Mouse (Mus musculus) CH12.LX (cell line): Measurements from ENCODE around the gene Slc47a2. TPM values are rescaled to one million over a fixed set of nuclear protein-coding genes. Genes with fewer than 3 reads are reported as not detected.

Source experiments
- DNase-seq: peaks from one replicate; pipeline ENCODE4 v3.0.0-alpha.2; 2013; ENCODE audit errors: extremely low read depth
- H3K27ac ChIP-seq: 2 replicates; pipeline ENCODE4 v1.5.1; 2012; ENCODE audit warnings: low read depth, mild to moderate bottlenecking, control low read depth, moderate library complexity; ENCODE audit not compliant: insufficient read depth
- H3K27me3 ChIP-seq: replicated peaks from 2 replicates; pipeline ENCODE3; 2012; ENCODE audit warnings: inconsistent platforms
- H3K36me3 ChIP-seq, 2 experiments: replicated peaks in 1 of 2; 2 replicates each; pipeline versions ENCODE3 to v1.6.1; 2012; ENCODE audit warnings: inconsistent platforms in 1 of 2, low read length in 1 of 2, mild to moderate bottlenecking in 1 of 2, mixed read lengths in 1 of 2, moderate library complexity in 1 of 2; ENCODE audit not compliant: control insufficient read depth in 1 of 2, insufficient read depth in 1 of 2
- H3K4me1 ChIP-seq, 2 experiments: 2 replicates each; pipeline ENCODE4 v1.6.1; 2012; ENCODE audit warnings: inconsistent platforms in 1 of 2, moderate library complexity in 1 of 2; ENCODE audit not compliant: insufficient read depth in 2 of 2, control insufficient read depth in 1 of 2
- H3K4me2 ChIP-seq: 2 replicates; pipeline ENCODE4 v1.6.1; 2012; ENCODE audit warnings: low read depth, mild to moderate bottlenecking, control low read depth; ENCODE audit not compliant: poor library complexity, insufficient read depth, severe bottlenecking
- H3K4me3 ChIP-seq, 3 experiments: fragments of 150-350 bp in 1 of 3; sonication (generic) in 1 of 3; replicated peaks in 1 of 3; 2 replicates each; pipeline versions ENCODE3 to v1.5.1; 2011 to 2012; ENCODE audit warnings: low read depth in 2 of 3, low read length in 2 of 3, mild to moderate bottlenecking in 2 of 3, moderate library complexity in 2 of 3, control low read depth in 1 of 3, improper control_type of control experiment in 1 of 3, inconsistent platforms in 1 of 3, mixed read lengths in 1 of 3; ENCODE audit not compliant: poor library complexity in 1 of 3
- H3K79me2 ChIP-seq: replicated peaks from 2 replicates; pipeline ENCODE4 v1.6.1; 2012; ENCODE audit warnings: mild to moderate bottlenecking, moderate library complexity; ENCODE audit not compliant: control insufficient read depth, poor library complexity, insufficient read depth, severe bottlenecking; ENCODE audit errors: extremely low read depth
- H3K9ac ChIP-seq: 2 replicates; pipeline ENCODE4 v1.6.1; 2012; ENCODE audit warnings: low read depth, mild to moderate bottlenecking, control low read depth, moderate library complexity; ENCODE audit not compliant: insufficient read depth
- H3K9me3 ChIP-seq: replicated peaks from 2 replicates; pipeline ENCODE3; 2012; ENCODE audit warnings: low read length, inconsistent platforms, mixed read lengths
- BHLHE40 ChIP-seq: IDR thresholded peaks from 2 replicates; pipeline ENCODE4 v1.6.1; 2011; ENCODE audit warnings: mild to moderate bottlenecking, low read depth, low read length, improper control_type of control experiment
- CTCF ChIP-seq, 2 experiments: IDR thresholded peaks in 1 of 2; conservative IDR thresholded peaks in 1 of 2; 2 replicates each; pipeline ENCODE4 v1.5.1; 2011 to 2012; ENCODE audit warnings: low read depth in 2 of 2, low read length in 2 of 2, improper control_type of control experiment in 1 of 2, inconsistent platforms in 1 of 2, mild to moderate bottlenecking in 1 of 2, moderate library complexity in 1 of 2
- ELF1 ChIP-seq: IDR thresholded peaks from 2 replicates; pipeline ENCODE4 v1.6.1; 2014; ENCODE audit warnings: low read depth, mild to moderate bottlenecking, inconsistent platforms, low read length, improper control_type of control experiment
- ETS1 ChIP-seq: conservative IDR thresholded peaks from 2 replicates; pipeline ENCODE4 v1.6.1; 2012; ENCODE audit warnings: low read depth, mild to moderate bottlenecking, inconsistent platforms, low read length, improper control_type of control experiment, moderate library complexity
- JUND ChIP-seq: conservative IDR thresholded peaks from 2 replicates; pipeline ENCODE4 v1.6.1; 2011; ENCODE audit warnings: low read depth, low read length, improper control_type of control experiment
- MAX ChIP-seq: IDR thresholded peaks from 2 replicates; pipeline ENCODE4 v1.6.1; 2011; ENCODE audit warnings: low read length, improper control_type of control experiment
- MEF2A ChIP-seq: IDR thresholded peaks from 2 replicates; pipeline ENCODE4 v1.6.1; 2014; ENCODE audit warnings: low read depth, mild to moderate bottlenecking, inconsistent platforms, low read length, improper control_type of control experiment, borderline replicate concordance
- MXI1 ChIP-seq: IDR thresholded peaks from 2 replicates; pipeline ENCODE4 v1.6.1; 2011; ENCODE audit warnings: mild to moderate bottlenecking, low read depth, low read length, improper control_type of control experiment
- MYC ChIP-seq: IDR thresholded peaks from 2 replicates; pipeline ENCODE4 v1.6.1; 2011; ENCODE audit warnings: low read depth, mild to moderate bottlenecking, improper control_type of control experiment, low read length
- NELFE ChIP-seq: IDR thresholded peaks from 2 replicates; pipeline ENCODE4 v1.6.1; 2011; ENCODE audit warnings: low read depth, low read length, improper control_type of control experiment
- NRF1 ChIP-seq: IDR thresholded peaks from 2 replicates; pipeline ENCODE4 v1.6.1; 2014; ENCODE audit warnings: low read depth, mild to moderate bottlenecking, inconsistent platforms, low read length, improper control_type of control experiment, moderate library complexity
- POLR2AphosphoS2 ChIP-seq: IDR thresholded peaks from 2 replicates; pipeline ENCODE4 v1.6.1; 2011; ENCODE audit warnings: low read depth, low read length, improper control_type of control experiment
- RAD21 ChIP-seq: IDR thresholded peaks from 2 replicates; pipeline ENCODE4 v1.6.1; 2011; ENCODE audit warnings: low read depth, mild to moderate bottlenecking, low read length, improper control_type of control experiment, moderate library complexity
- RCOR1 ChIP-seq: conservative IDR thresholded peaks from 2 replicates; pipeline ENCODE4 v1.6.1; 2012; ENCODE audit warnings: low read depth, mild to moderate bottlenecking, inconsistent platforms, low read length, improper control_type of control experiment
- SIN3A ChIP-seq: IDR thresholded peaks from 2 replicates; pipeline ENCODE4 v1.6.1; 2012; ENCODE audit warnings: low read length, improper control_type of control experiment, inconsistent platforms
- SMC3 ChIP-seq: IDR thresholded peaks from 2 replicates; pipeline ENCODE4 v1.6.1; 2011; ENCODE audit warnings: low read depth, low read length, improper control_type of control experiment
- TBP ChIP-seq: conservative IDR thresholded peaks from 2 replicates; pipeline ENCODE4 v1.6.1; 2011; ENCODE audit warnings: low read depth, low read length, improper control_type of control experiment
- TCF12 ChIP-seq: IDR thresholded peaks from 2 replicates; pipeline ENCODE4 v1.6.1; 2014; ENCODE audit warnings: low read depth, mild to moderate bottlenecking, inconsistent platforms, low read length, improper control_type of control experiment
- UBTF ChIP-seq: IDR thresholded peaks from 2 replicates; pipeline ENCODE4 v1.6.1; 2012; ENCODE audit warnings: low read depth, mild to moderate bottlenecking, inconsistent platforms, low read length, improper control_type of control experiment, moderate library complexity
- USF1 ChIP-seq: IDR thresholded peaks from 2 replicates; pipeline ENCODE4 v1.6.1; 2014; ENCODE audit warnings: low read depth, mild to moderate bottlenecking, inconsistent platforms, low read length, improper control_type of control experiment
- ZKSCAN1 ChIP-seq: IDR thresholded peaks from 2 replicates; pipeline ENCODE4 v1.6.1; 2012; ENCODE audit warnings: low read depth, inconsistent platforms, low read length, improper control_type of control experiment, borderline replicate concordance
- ZNF384 ChIP-seq: IDR thresholded peaks from 2 replicates; pipeline ENCODE4 v1.6.1; 2012; ENCODE audit warnings: low read depth, low read length, improper control_type of control experiment, inconsistent platforms
- dilution Hi-C: fragments of 300-500 bp; cut with MboI; formaldehyde crosslinking; loops from 2 replicates; pipeline ENCODE4 v1.14.3; 2020; ENCODE audit warnings: low sequenced_read_pairs; ENCODE audit not compliant: extremely low pct_unique_long_range_greater_than_20kb, extremely low pct_ligation_motif_present
- in situ Hi-C: fragments of 300-500 bp; cut with MboI; formaldehyde crosslinking; loops from 3 replicates; pipeline ENCODE4 v1.14.3; 2019; ENCODE audit warnings: low sequenced_read_pairs, low pct_ligation_motif_present, low pct_unique_long_range_greater_than_20kb, mixed read lengths
- polyA plus RNA-seq: library from polyadenylated mRNA; unstranded; fragments of >175 nt; gene quantifications from 2 replicates; pipeline ENCODE4 v1.2.1, GENCODE M21; 2012; ENCODE audit warnings: low read depth; ENCODE audit not compliant: insufficient read length
- total RNA-seq, 2 experiments: library from RNA; depleted of rRNA; stranded (reverse); fragments of 300-350 nt in 1 of 2; fragments of >200 nt in 1 of 2; gene quantifications; 2 replicates each; pipeline ENCODE4 v1.2.3; 2012 to 2014

Gene Slc47a2
- total and polyA plus RNA-seq, 3 experiments: 0.08 to 0.68 (median 0.39) TPM

DNA sequence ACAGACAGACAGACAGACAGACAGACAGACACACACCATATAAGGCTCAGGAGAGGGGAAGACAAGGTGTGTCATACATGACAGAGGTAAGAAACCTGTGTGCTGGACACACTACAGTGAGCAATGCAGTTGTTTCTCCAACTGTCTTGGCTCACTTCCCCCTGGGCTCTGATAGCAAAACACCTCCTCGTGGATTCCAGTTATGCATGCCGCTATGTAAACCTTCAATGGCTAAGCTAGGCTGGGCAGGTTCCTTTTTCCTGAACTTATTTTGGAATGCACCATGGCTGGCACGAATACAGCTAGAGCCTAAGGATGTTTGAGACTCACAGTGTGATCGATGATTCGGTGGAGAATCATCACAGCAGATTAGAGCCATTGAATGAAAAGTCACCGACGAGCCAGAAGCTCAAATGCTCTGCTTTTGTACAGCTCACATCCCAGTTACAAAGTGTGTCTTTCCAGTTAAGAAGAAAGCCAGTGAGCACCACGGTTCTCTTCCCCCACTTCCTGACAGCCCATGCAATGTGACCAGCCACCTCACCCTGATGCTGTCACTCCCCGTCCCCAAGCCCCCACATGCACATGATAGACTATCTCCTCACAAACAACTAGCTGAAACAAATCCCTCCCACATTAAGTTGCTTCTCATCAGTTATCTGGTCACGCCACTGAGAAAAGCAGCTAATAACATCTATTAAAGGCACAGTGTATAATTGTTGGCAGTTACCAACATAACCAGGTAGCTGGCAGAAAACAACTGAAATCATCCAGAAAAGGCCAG lies 21.6 kb downstream of the Slc47a2 start:
- no peak overlapping the region for H3K9ac ChIP-seq

DNA sequence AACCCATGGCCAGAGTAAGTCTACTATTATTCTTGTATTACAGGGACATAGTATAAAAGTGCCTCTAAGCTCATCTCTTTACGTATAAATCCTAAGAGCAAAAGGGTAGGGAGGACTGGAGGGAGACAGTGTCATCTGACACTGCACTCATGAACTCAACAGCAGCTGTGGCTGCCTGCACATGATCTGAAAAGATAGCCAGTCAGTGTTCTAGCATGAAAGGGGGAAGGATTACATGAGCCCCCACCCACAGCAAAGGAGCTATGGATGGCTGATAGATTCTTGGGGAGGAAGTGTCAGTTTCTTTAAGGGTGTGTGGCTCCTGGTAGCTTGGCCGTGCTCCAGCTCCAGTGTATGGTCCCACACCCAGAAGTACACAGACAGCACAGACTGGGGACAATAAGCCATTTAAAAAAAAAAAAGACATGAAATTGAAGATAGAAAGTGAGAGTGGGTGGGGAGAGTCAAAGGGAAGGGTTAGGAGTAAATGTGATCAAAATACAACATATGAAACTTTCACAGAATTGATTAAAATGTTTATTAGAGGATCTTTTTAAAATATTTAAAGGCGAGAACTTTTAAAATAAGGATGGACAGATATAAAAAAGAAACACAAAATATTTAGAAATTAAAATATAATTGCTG lies 22.6 kb downstream of the Slc47a2 start:
- Histone ChIP-seq H3K9me3 (no peaks in the 10 kb centered on the region), H3K4me1 (peaks cover 9 to 19% of the 10 kb centered on the region in 2 experiments; a peak in 3 of 4 replicates), H3K9ac (no peak overlapping the region), H3K36me3 (peaks cover 0 to 2% of the 10 kb centered on the region in 2 experiments), H3K4me3 (no peak overlapping the region), H3K27me3 (peaks cover 2% of the 10 kb centered on the region), H3K4me2 (no peak overlapping the region), H3K27ac (no peak overlapping the region), H3K79me2 (no peaks in the 10 kb centered on the region)
- TF ChIP-seq NRF1 (no peak), TCF12 (no peak), ETS1 (no peak), MEF2A (no peak), CTCF (conservative IDR thresholded peaks at IDR 0.05 in 1 of 2, IDR thresholded peaks at IDR 0.05 in 1 of 2; ENCODE audit: low read depth in 2 of 2, low read length in 2 of 2) (no peak), MXI1 (no peak), MAX (no peak), JUND (no peak), SIN3A (no peak), POLR2AphosphoS2 (no peak), SMC3 (no peak), NELFE (no peak), RCOR1 (no peak), ZKSCAN1 (no peak), TBP (no peak), USF1 (no peak), ELF1 (no peak), RAD21 (no peak), ZNF384 (no peak), BHLHE40 (no peak)
- no peak for DNase-seq
- dilution Hi-C loops: no loop called here
- in situ Hi-C loops: no loop called here

More for the DNA sequence above, 21.6 kb downstream of the Slc47a2 start:
- Histone ChIP-seq H3K27me3 (peaks cover 2% of the 10 kb centered on the region), H3K4me1 (peaks cover 9 to 19% of the 10 kb centered on the region in 2 experiments; a peak in 3 of 4 replicates), H3K27ac (no peak overlapping the region), H3K36me3 (peaks cover 0 to 2% of the 10 kb centered on the region in 2 experiments), H3K4me2 (no peak overlapping the region), H3K79me2 (no peaks in the 10 kb centered on the region), H3K9me3 (no peaks in the 10 kb centered on the region), H3K4me3 (no peak overlapping the region)
- TF ChIP-seq TBP: no peak
- TF ChIP-seq UBTF: no peak
- no peak for TF ChIP-seq ZKSCAN1
- TF ChIP-seq MYC: no peak
- TF ChIP-seq SIN3A: no peak
- TF ChIP-seq CTCF (conservative IDR thresholded peaks at IDR 0.05 in 1 of 2, IDR thresholded peaks at IDR 0.05 in 1 of 2; ENCODE audit: low read depth in 2 of 2, low read length in 2 of 2): no peak
- dilution Hi-C loops: no loop called here
- in situ Hi-C loops: no loop called here
- DNase-seq: no peak
